Mouse (Mus musculus): ENCODE results near the gene Foxp3. TPM values are rescaled to one million over a fixed set of nuclear protein-coding genes. Genes with fewer than 3 reads are reported as not detected.

Gene Foxp3
- polyA plus RNA-seq, 1 experiment = 7.7 TPM

GRCm38 (mm10) chrX:7570481-7571175, 2.8 kb upstream of the Foxp3 start:
- H3K27me3 ChIP-seq (ENCODE audit: control insufficient read depth, insufficient read depth, low read length) = no peaks in the 10 kb centered on the region
- TF ChIP-seq POLR2A (IDR thresholded peaks at IDR 0.05; ENCODE audit: control insufficient read depth, extremely low read depth, insufficient read depth, low read length, poor library complexity) = no peak
- no peak for TF ChIP-seq CTCF (IDR thresholded peaks at IDR 0.05; ENCODE audit: borderline replicate concordance, control insufficient read depth, extremely low read depth, insufficient read depth, low read length, poor library complexity)
- no peaks in the 10 kb centered on the region for H3K36me3 ChIP-seq (ENCODE audit: control insufficient read depth, insufficient read depth, low read length)
- peak overlapping the region; percentile 56 for H3K27ac ChIP-seq (ENCODE audit: control insufficient read depth, insufficient read depth, low read length)
- peaks cover 40% of the 10 kb centered on the region for H3K4me1 ChIP-seq (replicated peaks; ENCODE audit: control insufficient read depth, insufficient read depth, low read length)
- DNase-seq = no peak
- no peak overlapping the region for H3K4me3 ChIP-seq (ENCODE audit: control insufficient read depth, insufficient read depth, low read length)
- WGBS = 2% methylated on average over 7 of the region's 7 CpGs

DNA sequence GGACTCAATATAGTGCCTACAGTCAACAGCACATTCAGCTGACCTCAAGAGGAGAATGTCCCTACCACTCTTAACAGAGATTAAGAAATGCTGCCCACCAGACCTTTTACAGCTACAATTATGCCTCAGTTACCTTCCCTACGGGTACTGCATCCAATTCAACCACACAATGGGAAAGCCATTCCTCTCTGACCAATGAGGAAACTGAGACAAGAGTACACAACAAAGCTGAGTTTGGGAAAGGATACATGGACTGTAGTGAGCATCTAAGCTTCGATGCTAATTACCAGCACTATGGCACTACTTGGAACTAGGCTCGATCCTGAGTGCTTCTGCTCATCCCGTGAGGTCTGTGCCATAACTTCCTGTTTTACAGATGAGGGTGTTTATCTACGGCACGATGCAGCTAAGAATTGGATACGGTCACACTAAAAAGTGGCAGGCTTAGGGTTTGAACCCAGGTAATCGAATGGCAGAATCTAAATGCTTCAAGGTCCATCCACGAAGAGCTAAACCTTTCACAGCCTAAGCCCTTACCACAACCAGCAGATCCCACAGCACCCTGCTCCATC, 1.8 kb upstream of the Foxp3 start:
- Histone ChIP-seq H3K27me3 (ENCODE audit: control insufficient read depth, insufficient read depth, low read length) (no peaks in the 10 kb centered on the region), H3K36me3 (ENCODE audit: control insufficient read depth, insufficient read depth, low read length) (no peaks in the 10 kb centered on the region), H3K4me1 (replicated peaks; ENCODE audit: control insufficient read depth, insufficient read depth, low read length) (peaks cover 38% of the 10 kb centered on the region), H3K27ac (ENCODE audit: control insufficient read depth, insufficient read depth, low read length) (peak overlapping the region; percentile 38; the same call in 1 of the 2 replicates), H3K4me3 (ENCODE audit: control insufficient read depth, insufficient read depth, low read length) (no peak overlapping the region)
- no peak for DNase-seq
- WGBS = 76% methylated on average over 9 of the region's 9 CpGs
- no peak for TF ChIP-seq CTCF (IDR thresholded peaks at IDR 0.05; ENCODE audit: borderline replicate concordance, control insufficient read depth, extremely low read depth, insufficient read depth, low read length, poor library complexity)
- no peak for TF ChIP-seq POLR2A (IDR thresholded peaks at IDR 0.05; ENCODE audit: control insufficient read depth, extremely low read depth, insufficient read depth, low read length, poor library complexity)

DNA sequence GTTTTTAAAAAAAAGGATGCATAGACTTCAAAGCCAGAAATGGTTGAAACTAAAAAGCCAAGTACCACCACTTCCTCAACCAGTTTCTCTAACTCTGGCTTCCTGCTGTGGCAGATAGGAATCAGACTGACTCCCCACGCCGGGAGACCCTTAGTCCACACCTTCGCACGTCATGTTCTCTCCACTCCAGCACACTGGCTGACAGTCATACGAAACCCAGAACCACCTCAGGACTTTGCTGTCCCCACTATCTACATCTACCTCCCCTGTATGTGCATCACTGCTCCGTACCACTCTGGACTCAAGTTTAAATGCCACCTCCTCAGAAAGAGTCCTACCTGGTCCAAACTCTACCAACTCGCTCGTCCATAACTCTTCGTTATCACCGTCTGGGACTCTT, 978 bp upstream of the Foxp3 start:
- no peaks in the 10 kb centered on the region for H3K27me3 ChIP-seq (ENCODE audit: control insufficient read depth, insufficient read depth, low read length)
- 39% methylated on average over 10 of the region's 10 CpGs for WGBS
- peaks cover 34% of the 10 kb centered on the region for H3K4me1 ChIP-seq (replicated peaks; ENCODE audit: control insufficient read depth, insufficient read depth, low read length)
- TF ChIP-seq POLR2A (IDR thresholded peaks at IDR 0.05; ENCODE audit: control insufficient read depth, extremely low read depth, insufficient read depth, low read length, poor library complexity) = no peak
- no peak for TF ChIP-seq CTCF (IDR thresholded peaks at IDR 0.05; ENCODE audit: borderline replicate concordance, control insufficient read depth, extremely low read depth, insufficient read depth, low read length, poor library complexity)
- no peak overlapping the region for H3K4me3 ChIP-seq (ENCODE audit: control insufficient read depth, insufficient read depth, low read length)
- H3K27ac ChIP-seq (ENCODE audit: control insufficient read depth, insufficient read depth, low read length) = peak overlapping the region; percentile 85
- H3K36me3 ChIP-seq (ENCODE audit: control insufficient read depth, insufficient read depth, low read length) = no peaks in the 10 kb centered on the region
- no peak for DNase-seq

- H3K27ac ChIP-seq (ENCODE audit: control insufficient read depth, insufficient read depth, low read length) = peak within 1 kb of the TSS; percentile 66
- H3K27me3 ChIP-seq (ENCODE audit: control insufficient read depth, insufficient read depth, low read length) = no peaks in the 10 kb centered on the region
- no peaks in the 10 kb centered on the region for H3K36me3 ChIP-seq (ENCODE audit: control insufficient read depth, insufficient read depth, low read length)
- H3K4me3 ChIP-seq (ENCODE audit: control insufficient read depth, insufficient read depth, low read length) = peak within 1 kb of the TSS; percentile 60
- TF ChIP-seq POLR2A (IDR thresholded peaks at IDR 0.05; ENCODE audit: control insufficient read depth, extremely low read depth, insufficient read depth, low read length, poor library complexity) = peak; percentile 77
- 0 out of 2 replicates have a peak, but pooled peaks have one; percentile 7 for TF ChIP-seq CTCF (IDR thresholded peaks at IDR 0.05; ENCODE audit: borderline replicate concordance, control insufficient read depth, extremely low read depth, insufficient read depth, low read length, poor library complexity)
- under 1% methylated on average over 47 of the region's 65 CpGs for WGBS
- H3K4me1 ChIP-seq (replicated peaks; ENCODE audit: control insufficient read depth, insufficient read depth, low read length) = peaks cover 34% of the 10 kb centered on the region
- DNase-seq = peak; percentile 93
Observed at GRCm38 (mm10) chrX:7574087-7574884, 842 bp downstream of the Foxp3 start, which contains the start of gene Ppp1r3f. Gene Ppp1r3f, minus strand, starts transcription at chrX:7574283.

- Histone ChIP-seq H3K27ac (ENCODE audit: control insufficient read depth, insufficient read depth, low read length) (no peak overlapping the region), H3K27me3 (ENCODE audit: control insufficient read depth, insufficient read depth, low read length) (no peaks in the 10 kb centered on the region), H3K4me1 (replicated peaks; ENCODE audit: control insufficient read depth, insufficient read depth, low read length) (peaks cover 34% of the 10 kb centered on the region), H3K36me3 (ENCODE audit: control insufficient read depth, insufficient read depth, low read length) (no peaks in the 10 kb centered on the region), H3K4me3 (ENCODE audit: control insufficient read depth, insufficient read depth, low read length) (no peak overlapping the region)
- DNase-seq = no peak
- 11% methylated on average over 6 of the region's 6 CpGs for WGBS
- TF ChIP-seq POLR2A (IDR thresholded peaks at IDR 0.05; ENCODE audit: control insufficient read depth, extremely low read depth, insufficient read depth, low read length, poor library complexity) (no peak), CTCF (IDR thresholded peaks at IDR 0.05; ENCODE audit: borderline replicate concordance, control insufficient read depth, extremely low read depth, insufficient read depth, low read length, poor library complexity) (no peak)
Observed at GRCm38 (mm10) chrX:7574885-7575231, 1.4 kb downstream of the Foxp3 start.

GRCm38 (mm10) chrX:7581151-7581550, 7.7 kb downstream of the Foxp3 start:
- no peak for DNase-seq
- no peaks in the 10 kb centered on the region for H3K27me3 ChIP-seq (ENCODE audit: control insufficient read depth, insufficient read depth, low read length)
- 80% methylated on average over 2 of the region's 2 CpGs for WGBS
- H3K27ac ChIP-seq (ENCODE audit: control insufficient read depth, insufficient read depth, low read length) = no peak overlapping the region
- H3K4me3 ChIP-seq (ENCODE audit: control insufficient read depth, insufficient read depth, low read length) = no peak overlapping the region
- no peak for TF ChIP-seq CTCF (IDR thresholded peaks at IDR 0.05; ENCODE audit: borderline replicate concordance, control insufficient read depth, extremely low read depth, insufficient read depth, low read length, poor library complexity)
- TF ChIP-seq POLR2A (IDR thresholded peaks at IDR 0.05; ENCODE audit: control insufficient read depth, extremely low read depth, insufficient read depth, low read length, poor library complexity) = no peak
- peaks cover 5% of the 10 kb centered on the region for H3K4me1 ChIP-seq (replicated peaks; ENCODE audit: control insufficient read depth, insufficient read depth, low read length)
- no peaks in the 10 kb centered on the region for H3K36me3 ChIP-seq (ENCODE audit: control insufficient read depth, insufficient read depth, low read length)
